Mouse (Mus musculus): Measurements from ENCODE around the gene Pdcd2l. TPM values are rescaled to one million over a fixed set of nuclear protein-coding genes. Genes with fewer than 3 reads are reported as not detected.
A peak's percentile ranks its signal among the peaks of the same experiment; 100 is the strongest.
"Not testable (repeated sequence)": the region's sequence is repeated elsewhere in the genome, so short reads cannot be mapped to it uniquely, and the experiment has no call there.

Gene Pdcd2l
- polyA plus RNA-seq, 1 experiment: 32.1 TPM

DNA sequence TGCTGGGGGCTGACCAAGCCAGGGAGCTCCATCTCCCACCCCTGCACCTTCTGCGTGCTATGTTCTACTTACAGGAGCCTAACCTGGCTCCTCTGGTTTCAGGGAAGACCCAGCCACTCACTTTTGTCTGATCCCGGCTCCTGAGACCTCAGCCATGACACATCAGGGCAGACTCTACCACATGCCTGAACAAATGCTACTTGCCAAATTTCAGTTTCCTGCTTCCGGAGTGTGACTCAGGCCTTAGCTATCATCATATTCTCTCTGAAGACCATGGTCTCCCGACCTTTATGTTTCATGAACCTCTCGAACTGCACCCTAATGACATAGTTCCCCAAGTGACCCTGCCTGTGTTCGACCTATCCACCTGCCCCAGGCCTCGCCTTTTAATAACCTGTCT, 16.8 kb upstream of the Pdcd2l start:
- no peak for TF ChIP-seq CTCF (IDR thresholded peaks at IDR 0.05; ENCODE audit: control insufficient read depth, insufficient read depth, insufficient replicate concordance, low read depth, low read length)
- no peak for TF ChIP-seq POLR2A (IDR thresholded peaks at IDR 0.05; ENCODE audit: control insufficient read depth, low read depth, low read length)
- no peak overlapping the region for H3K4me3 ChIP-seq (ENCODE audit: control insufficient read depth, low read depth, low read length)
- no peaks in the 10 kb centered on the region for H3K36me3 ChIP-seq (ENCODE audit: control insufficient read depth, insufficient read depth, low read length)
- no peak overlapping the region for H3K27ac ChIP-seq (ENCODE audit: control insufficient read depth, insufficient read depth, low read depth, low read length)
- H3K27me3 ChIP-seq (ENCODE audit: control insufficient read depth, insufficient read depth, low read length): no peaks in the 10 kb centered on the region
- no peaks in the 10 kb centered on the region for H3K4me1 ChIP-seq (ENCODE audit: control insufficient read depth, insufficient read depth, low read length)

DNA sequence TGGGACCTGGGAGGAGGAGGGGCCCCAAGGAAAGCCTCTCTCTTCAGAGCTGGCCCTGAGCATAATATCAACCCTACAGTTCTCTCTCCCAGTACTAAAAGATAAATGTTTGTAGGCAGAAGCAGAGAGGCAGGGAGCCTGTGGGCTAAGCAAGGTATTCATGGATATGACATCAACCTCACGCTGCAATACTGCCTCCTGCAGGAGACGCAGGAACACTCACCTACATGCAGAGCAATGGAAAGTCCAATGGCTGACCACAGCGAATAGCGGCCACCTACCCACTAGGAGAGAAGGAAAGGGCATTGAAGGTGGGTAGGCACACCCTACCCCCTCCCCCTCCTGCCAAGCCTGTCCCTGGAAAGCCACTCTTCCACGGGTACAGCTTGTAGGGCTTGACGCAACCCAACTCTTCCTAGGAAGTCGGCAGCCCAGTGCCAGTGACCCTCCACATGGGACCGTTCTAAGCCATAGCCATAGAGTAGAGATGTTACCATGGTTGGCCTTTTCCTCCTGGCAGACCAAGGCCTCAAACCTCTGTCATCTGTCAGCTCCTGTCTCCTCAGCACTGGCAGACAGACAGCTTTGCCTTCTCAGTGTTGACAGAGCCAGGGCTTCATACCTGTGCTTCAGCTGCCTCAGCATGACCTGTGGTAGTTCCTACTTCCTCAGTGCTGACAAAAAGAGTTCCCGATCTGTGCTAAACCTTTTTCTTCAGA, 11.7 kb upstream of the Pdcd2l start:
- TF ChIP-seq CTCF (IDR thresholded peaks at IDR 0.05; ENCODE audit: control insufficient read depth, insufficient read depth, insufficient replicate concordance, low read depth, low read length): no peak
- TF ChIP-seq POLR2A (IDR thresholded peaks at IDR 0.05; ENCODE audit: control insufficient read depth, low read depth, low read length): no peak
- H3K27me3 ChIP-seq (ENCODE audit: control insufficient read depth, insufficient read depth, low read length): no peaks in the 10 kb centered on the region
- no peaks in the 10 kb centered on the region for H3K36me3 ChIP-seq (ENCODE audit: control insufficient read depth, insufficient read depth, low read length)
- H3K27ac ChIP-seq (ENCODE audit: control insufficient read depth, insufficient read depth, low read depth, low read length): no peak overlapping the region
- H3K4me1 ChIP-seq (ENCODE audit: control insufficient read depth, insufficient read depth, low read length): no peaks in the 10 kb centered on the region
- no peak overlapping the region for H3K4me3 ChIP-seq (ENCODE audit: control insufficient read depth, low read depth, low read length)

DNA sequence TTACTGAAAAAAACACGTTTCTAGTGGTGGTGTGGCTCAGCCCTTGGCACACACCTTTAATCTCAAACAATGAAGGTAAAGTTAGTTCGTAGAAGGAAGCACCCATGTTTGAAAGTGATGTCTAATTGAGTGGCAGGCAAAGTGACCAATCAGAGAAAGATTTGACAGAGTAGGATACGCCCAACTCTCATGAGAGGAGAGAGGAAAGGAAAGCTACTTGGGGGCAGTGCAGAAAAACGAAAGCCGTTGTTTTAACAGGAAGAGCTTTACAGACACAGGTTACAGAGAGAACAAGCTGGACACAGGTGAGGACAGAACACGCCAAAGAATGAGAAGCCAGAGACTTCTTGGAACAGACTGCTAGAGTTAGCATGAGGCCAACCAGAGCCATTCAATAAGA, 9.9 kb upstream of the Pdcd2l start:
- Histone ChIP-seq H3K4me3 (ENCODE audit: control insufficient read depth, low read depth, low read length) (no peak overlapping the region), H3K36me3 (ENCODE audit: control insufficient read depth, insufficient read depth, low read length) (no peaks in the 10 kb centered on the region), H3K27me3 (ENCODE audit: control insufficient read depth, insufficient read depth, low read length) (no peaks in the 10 kb centered on the region)

DNA sequence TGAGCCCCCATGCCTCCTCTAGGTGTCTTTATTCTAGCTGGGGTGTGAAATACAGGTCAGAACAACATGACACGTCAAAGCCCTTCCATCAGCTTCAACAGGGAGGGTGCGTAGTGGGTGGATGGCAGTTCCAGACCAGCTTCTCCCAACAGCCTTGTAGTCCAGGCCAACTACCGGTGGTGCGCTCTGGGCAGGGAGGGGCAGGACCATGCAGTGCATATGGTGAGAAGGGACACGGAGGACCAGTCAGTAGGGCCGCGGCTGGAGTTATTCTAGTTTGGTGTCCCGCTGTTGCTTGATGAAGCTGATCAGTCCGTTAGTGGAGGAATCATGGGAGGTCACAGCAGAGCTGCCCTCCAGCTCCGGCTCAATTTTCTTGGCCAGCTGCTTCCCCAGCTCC, 5.7 kb upstream of the Pdcd2l start:
- H3K36me3 ChIP-seq (ENCODE audit: control insufficient read depth, insufficient read depth, low read length); H3K27ac ChIP-seq (ENCODE audit: control insufficient read depth, insufficient read depth, low read depth, low read length); H3K4me1 ChIP-seq (ENCODE audit: control insufficient read depth, insufficient read depth, low read length): not testable (repeated sequence)

More for the DNA sequence above, 9.9 kb upstream of the Pdcd2l start:
- Histone ChIP-seq H3K4me1 (ENCODE audit: control insufficient read depth, insufficient read depth, low read length) (no peaks in the 10 kb centered on the region), H3K27ac (ENCODE audit: control insufficient read depth, insufficient read depth, low read depth, low read length) (no peak overlapping the region)
- no peak for TF ChIP-seq POLR2A (IDR thresholded peaks at IDR 0.05; ENCODE audit: control insufficient read depth, low read depth, low read length)
- no peak for TF ChIP-seq CTCF (IDR thresholded peaks at IDR 0.05; ENCODE audit: control insufficient read depth, insufficient read depth, insufficient replicate concordance, low read depth, low read length)

DNA sequence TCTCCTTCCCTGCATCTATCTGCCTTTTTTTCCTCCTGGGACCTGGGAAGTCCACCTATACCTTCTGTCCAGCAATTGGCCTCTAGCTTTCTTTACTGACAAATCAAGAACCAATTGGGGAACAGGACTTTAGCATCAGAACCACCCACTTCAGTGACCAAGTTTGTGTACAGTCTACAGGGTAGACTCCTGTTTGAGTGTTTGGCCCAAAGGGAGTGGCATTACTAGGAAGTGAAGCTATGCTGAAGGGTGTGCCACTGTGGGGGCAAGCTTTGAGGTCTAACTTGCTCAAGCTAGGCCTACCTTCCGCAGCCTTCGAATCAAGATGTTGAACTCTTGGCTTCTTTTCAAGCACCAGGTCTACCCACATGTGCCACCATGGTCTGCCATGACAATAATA, 4.4 kb upstream of the Pdcd2l start:
- H3K27me3 ChIP-seq (ENCODE audit: control insufficient read depth, insufficient read depth, low read length): no peaks in the 10 kb centered on the region
- no peaks in the 10 kb centered on the region for H3K36me3 ChIP-seq (ENCODE audit: control insufficient read depth, insufficient read depth, low read length)
- H3K4me3 ChIP-seq (ENCODE audit: control insufficient read depth, low read depth, low read length): no peak overlapping the region
- no peaks in the 10 kb centered on the region for H3K4me1 ChIP-seq (ENCODE audit: control insufficient read depth, insufficient read depth, low read length)
- H3K27ac ChIP-seq (ENCODE audit: control insufficient read depth, insufficient read depth, low read depth, low read length): no peak overlapping the region
- no peak for TF ChIP-seq POLR2A (IDR thresholded peaks at IDR 0.05; ENCODE audit: control insufficient read depth, low read depth, low read length)
- TF ChIP-seq CTCF (IDR thresholded peaks at IDR 0.05; ENCODE audit: control insufficient read depth, insufficient read depth, insufficient replicate concordance, low read depth, low read length): no peak

More for the DNA sequence above, 5.7 kb upstream of the Pdcd2l start:
- not testable (repeated sequence) for H3K27me3 ChIP-seq (ENCODE audit: control insufficient read depth, insufficient read depth, low read length); H3K4me3 ChIP-seq (ENCODE audit: control insufficient read depth, low read depth, low read length)

DNA sequence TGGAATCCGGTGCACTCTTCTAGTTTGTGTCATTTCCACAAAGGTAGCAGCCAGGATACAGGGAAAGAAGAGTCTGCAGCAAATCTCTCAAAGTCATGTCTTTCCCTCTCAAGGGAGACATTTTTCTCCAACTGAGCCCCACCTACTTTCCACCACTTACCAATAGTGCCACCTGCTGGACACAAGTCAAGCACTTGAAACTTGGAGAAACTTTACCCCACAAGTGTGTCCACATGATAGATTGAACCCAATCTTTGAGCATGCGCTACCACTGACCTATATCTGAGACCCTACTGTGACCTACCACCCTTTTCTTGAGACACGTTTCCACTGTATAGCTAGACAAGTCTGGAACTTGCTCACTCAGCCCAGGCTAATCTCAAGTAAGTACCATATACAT, 1.9 kb upstream of the Pdcd2l start:
- Histone ChIP-seq H3K4me3 (ENCODE audit: control insufficient read depth, low read depth, low read length) (no peak overlapping the region), H3K27ac (ENCODE audit: control insufficient read depth, insufficient read depth, low read depth, low read length) (no peak overlapping the region), H3K4me1 (ENCODE audit: control insufficient read depth, insufficient read depth, low read length) (no peaks in the 10 kb centered on the region), H3K27me3 (ENCODE audit: control insufficient read depth, insufficient read depth, low read length) (no peaks in the 10 kb centered on the region), H3K36me3 (ENCODE audit: control insufficient read depth, insufficient read depth, low read length) (peaks cover 3% of the 10 kb centered on the region; the same call in 1 of the 2 replicates)
- no peak for TF ChIP-seq CTCF (IDR thresholded peaks at IDR 0.05; ENCODE audit: control insufficient read depth, insufficient read depth, insufficient replicate concordance, low read depth, low read length)

DNA sequence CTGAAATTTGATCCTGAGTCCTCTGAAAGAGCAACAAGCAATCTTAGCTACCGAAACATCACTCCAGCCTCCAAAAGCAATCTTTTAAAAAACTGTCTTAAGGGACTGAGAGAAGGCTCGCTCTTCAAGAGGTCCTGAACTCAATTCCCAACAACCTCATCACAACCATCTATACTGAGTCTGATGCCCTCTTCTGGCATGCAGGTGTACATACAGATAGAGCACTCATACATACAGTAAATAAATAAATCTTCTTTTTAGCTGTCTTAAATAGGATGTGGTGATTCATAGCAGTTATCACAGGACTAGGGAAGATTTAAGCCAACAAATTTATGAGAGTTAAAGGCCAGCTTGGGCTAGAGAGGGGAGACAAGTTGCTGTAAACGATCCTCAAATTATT, 829 bp downstream of the Pdcd2l start:
- H3K27ac ChIP-seq (ENCODE audit: control insufficient read depth, insufficient read depth, low read depth, low read length): no peak overlapping the region
- TF ChIP-seq POLR2A (IDR thresholded peaks at IDR 0.05; ENCODE audit: control insufficient read depth, low read depth, low read length) (no peak), CTCF (IDR thresholded peaks at IDR 0.05; ENCODE audit: control insufficient read depth, insufficient read depth, insufficient replicate concordance, low read depth, low read length) (no peak)
- peaks cover 7% of the 10 kb centered on the region for H3K36me3 ChIP-seq (ENCODE audit: control insufficient read depth, insufficient read depth, low read length)
- no peaks in the 10 kb centered on the region for H3K4me1 ChIP-seq (ENCODE audit: control insufficient read depth, insufficient read depth, low read length)
- H3K4me3 ChIP-seq (ENCODE audit: control insufficient read depth, low read depth, low read length): peak overlapping the region; percentile 88
- no peaks in the 10 kb centered on the region for H3K27me3 ChIP-seq (ENCODE audit: control insufficient read depth, insufficient read depth, low read length)

DNA sequence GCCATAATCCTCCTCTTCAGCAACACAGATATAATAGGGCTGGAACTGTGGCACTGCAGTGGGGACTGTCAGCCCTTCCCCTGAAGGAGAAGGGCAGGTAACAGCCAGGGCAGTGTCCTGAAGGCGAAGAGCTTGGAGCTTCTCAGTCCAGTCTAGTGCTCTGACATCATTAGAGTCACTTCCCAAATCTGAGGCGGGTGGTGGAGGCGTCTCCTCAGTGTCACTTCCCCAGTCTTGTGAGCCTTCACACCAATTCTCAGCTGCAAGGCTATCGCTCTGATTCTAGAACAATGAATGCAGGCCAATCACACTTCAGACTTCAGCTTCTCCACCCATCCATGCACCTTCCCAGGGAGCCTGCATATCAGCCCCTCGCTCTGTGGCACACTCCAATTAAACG, 3.6 kb downstream of the Pdcd2l start:
- Histone ChIP-seq H3K36me3 (ENCODE audit: control insufficient read depth, insufficient read depth, low read length) (peaks cover 10% of the 10 kb centered on the region), H3K27me3 (ENCODE audit: control insufficient read depth, insufficient read depth, low read length) (no peaks in the 10 kb centered on the region)

More for the DNA sequence above, 3.6 kb downstream of the Pdcd2l start:
- Histone ChIP-seq H3K27ac (ENCODE audit: control insufficient read depth, insufficient read depth, low read depth, low read length) (no peak overlapping the region), H3K4me3 (ENCODE audit: control insufficient read depth, low read depth, low read length) (no peak overlapping the region), H3K4me1 (ENCODE audit: control insufficient read depth, insufficient read depth, low read length) (no peaks in the 10 kb centered on the region)
- TF ChIP-seq CTCF (IDR thresholded peaks at IDR 0.05; ENCODE audit: control insufficient read depth, insufficient read depth, insufficient replicate concordance, low read depth, low read length) (no peak), POLR2A (IDR thresholded peaks at IDR 0.05; ENCODE audit: control insufficient read depth, low read depth, low read length) (no peak)
